Mouse (Mus musculus) hindbrain, embryonic 11.5 days (tissue): Measurements from ENCODE around the gene Raet1d. TPM values are rescaled to one million over a fixed set of nuclear protein-coding genes. Genes with fewer than 3 reads are reported as not detected.
A peak's percentile ranks its signal among the peaks of the same experiment; 100 is the strongest.
"Not testable (repeated sequence)": the region's sequence is repeated elsewhere in the genome, so short reads cannot be mapped to it uniquely, and the experiment has no call there.

Experiments used
- ATAC-seq: fragments of 200-750 bp; cut with Nextera tagmentation; 2 replicates; pipeline ENCODE4 v1.8.0; 2017; ENCODE audit warnings: mild to moderate bottlenecking, moderate TSS enrichment, moderate library complexity; ENCODE audit not compliant: low FRiP score
- DNase-seq: peaks from one replicate; pipeline ENCODE4 v3.0.0-alpha.2; 2015; ENCODE audit warnings: low spot score
- H3K27ac ChIP-seq: fragments of 300-500 bp; sonication (generic); 2 replicates; pipeline ENCODE4 v1.5.1; 2014; ENCODE audit warnings: mild to moderate bottlenecking, low read depth, low read length
- H3K27me3 ChIP-seq: fragments of 300-500 bp; sonication (generic); 2 replicates; pipeline ENCODE4 v1.6.1; 2014; ENCODE audit warnings: mild to moderate bottlenecking, low read length, moderate library complexity, mixed read lengths; ENCODE audit not compliant: control insufficient read depth, insufficient read depth
- H3K36me3 ChIP-seq: fragments of 300-500 bp; sonication (generic); 2 replicates; pipeline ENCODE4 v1.6.1; 2014; ENCODE audit warnings: mild to moderate bottlenecking, low read length, moderate library complexity, mixed read lengths; ENCODE audit not compliant: control insufficient read depth, insufficient read depth
- H3K4me1 ChIP-seq: fragments of 300-500 bp; sonication (generic); replicated peaks from 2 replicates; pipeline ENCODE4 v1.6.1; 2014; ENCODE audit warnings: low read length, mixed read lengths; ENCODE audit not compliant: control insufficient read depth, insufficient read depth
- H3K4me2 ChIP-seq: fragments of 300-500 bp; sonication (generic); replicated peaks from 2 replicates; pipeline ENCODE4 v1.6.1; 2014; ENCODE audit warnings: mild to moderate bottlenecking, low read depth, low read length
- H3K4me3 ChIP-seq: fragments of 300-500 bp; sonication (generic); 2 replicates; pipeline ENCODE4 v1.5.1; 2014; ENCODE audit warnings: low read depth, low read length
- H3K9ac ChIP-seq: fragments of 300-500 bp; sonication (generic); 2 replicates; pipeline ENCODE4 v1.6.1; 2014; ENCODE audit warnings: low read depth, low read length
- H3K9me3 ChIP-seq: fragments of 300-500 bp; sonication (generic); 2 replicates; pipeline ENCODE4 v1.6.1; 2016; ENCODE audit warnings: low read length; ENCODE audit not compliant: control insufficient read depth
- WGBS: fragments of 180-500 bp; shearing (Covaris S2); extraction: QIAGEN DNeasy Blood & Tissue Kit; methylation state at CpG from one replicate; pipeline ENCODE4 v1.1.7; 2014; 5-methylcytosine and 5-hydroxymethylcytosine counted together
- polyA plus RNA-seq: library from polyadenylated mRNA; unstranded; fragments of >200 nt; fragmentation: Nextera tagmentation; extraction: Ambion mirVana; gene quantifications from 2 replicates; pipeline ENCODE4 v1.2.1, GENCODE M21; 2014

Raet1d gene
- 15.6 TPM in 2 replicates for polyA plus RNA-seq

GRCm38 (mm10) chr10:22360252-22360651, at the start of gene Raet1d:
Raet1d (plus strand) TSS chr10:22360552.
- H3K36me3 ChIP-seq, H3K27ac ChIP-seq, H3K4me2 ChIP-seq, DNase-seq, H3K4me3 ChIP-seq, H3K9ac ChIP-seq, H3K27me3 ChIP-seq, H3K9me3 ChIP-seq, ATAC-seq, H3K4me1 ChIP-seq: not testable (repeated sequence)
- WGBS: 78% methylated on average over 3 of the region's 3 CpGs

DNA sequence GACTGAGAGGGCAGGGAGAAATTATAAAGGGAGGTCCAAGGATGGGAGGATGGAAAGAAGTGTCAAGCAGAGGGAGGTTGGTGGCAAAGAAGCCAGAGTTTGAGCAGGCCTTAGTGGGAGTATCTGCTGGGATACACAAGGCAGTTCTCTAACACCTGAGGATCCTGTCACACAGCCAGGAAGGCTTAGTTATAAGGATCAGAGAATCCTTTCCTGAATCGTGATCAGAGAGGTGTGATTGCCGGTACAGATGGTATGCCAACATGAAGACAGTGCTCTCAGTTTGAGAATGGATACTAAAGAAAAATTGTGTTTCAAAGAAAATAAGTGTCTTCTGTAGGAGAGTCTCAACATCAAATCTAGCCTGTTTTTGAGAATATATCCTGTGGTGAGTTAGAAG, 37.5 kb upstream of the Raet1d start:
- Histone ChIP-seq H3K4me3 (no peak overlapping the region), H3K27ac (no peak overlapping the region), H3K4me2 (no peak overlapping the region), H3K36me3 (no peaks in the 10 kb centered on the region), H3K4me1 (no peaks in the 10 kb centered on the region), H3K9me3 (no peaks in the 10 kb centered on the region), H3K27me3 (no peaks in the 10 kb centered on the region), H3K9ac (no peak overlapping the region)
- ATAC-seq (no peak), DNase-seq (no peak)
- WGBS: 94% methylated on average over 2 of the region's 2 CpGs

DNA sequence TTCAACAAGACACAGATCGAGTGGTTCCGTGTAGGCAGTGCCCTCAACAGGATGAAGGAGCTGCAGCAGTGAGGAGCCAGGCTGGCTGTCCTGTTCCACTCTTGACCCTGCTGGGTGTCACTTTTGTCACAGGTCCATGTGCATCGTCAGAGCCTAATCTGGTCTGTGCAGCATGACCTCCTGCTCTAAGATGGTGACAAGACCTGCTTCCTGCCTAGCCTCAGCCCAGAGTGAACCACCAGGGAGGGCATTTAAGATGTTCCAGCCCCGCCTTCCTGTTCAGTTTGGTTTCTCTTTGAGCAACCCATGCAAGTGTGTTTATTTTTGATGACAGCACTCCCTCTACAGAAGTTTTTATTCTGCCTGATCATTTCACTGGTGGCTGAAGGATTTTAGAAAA, 14.6 kb upstream of the Raet1d start:
- not testable (repeated sequence) for ATAC-seq, H3K9me3 ChIP-seq, H3K4me1 ChIP-seq, H3K4me2 ChIP-seq, H3K9ac ChIP-seq, DNase-seq, H3K4me3 ChIP-seq, H3K27me3 ChIP-seq, H3K27ac ChIP-seq, H3K36me3 ChIP-seq
- 80% methylated on average over 4 of the region's 4 CpGs for WGBS

GRCm38 (mm10) chr10:22353548-22354195, 6.7 kb upstream of the Raet1d start:
- not testable (repeated sequence) for H3K4me3 ChIP-seq, DNase-seq, H3K27ac ChIP-seq, H3K27me3 ChIP-seq, ATAC-seq, H3K4me2 ChIP-seq, H3K9ac ChIP-seq, H3K4me1 ChIP-seq, H3K9me3 ChIP-seq, H3K36me3 ChIP-seq
- 74% methylated on average over 5 of the region's 6 CpGs for WGBS

GRCm38 (mm10) chr10:22354196-22354574, 6.2 kb upstream of the Raet1d start:
- H3K9me3 ChIP-seq, ATAC-seq, H3K27me3 ChIP-seq, DNase-seq, H3K4me3 ChIP-seq, H3K4me1 ChIP-seq, H3K27ac ChIP-seq, H3K36me3 ChIP-seq, H3K4me2 ChIP-seq, H3K9ac ChIP-seq: not testable (repeated sequence)
- 91% methylated on average over 2 of the region's 2 CpGs for WGBS

DNA sequence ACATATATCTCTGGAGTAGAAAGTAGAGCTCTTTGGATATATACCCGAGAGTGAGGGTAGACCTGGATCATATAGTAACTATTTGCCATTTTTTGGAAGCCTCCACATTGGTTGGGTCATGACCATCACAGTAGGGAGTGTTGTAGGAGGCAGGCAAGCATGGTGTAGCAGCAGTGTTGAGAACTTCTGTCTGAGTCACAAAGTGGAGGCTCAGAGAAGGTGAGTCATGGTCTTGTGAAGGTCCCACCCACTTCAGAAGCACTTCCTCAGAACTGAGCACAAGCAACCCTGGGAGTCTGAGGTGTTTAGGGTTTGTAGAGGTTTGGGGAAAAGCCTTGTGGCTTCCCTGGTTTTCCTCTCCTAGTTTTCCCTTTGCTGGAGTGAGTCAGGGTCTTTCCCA, 3.0 kb upstream of the Raet1d start:
- not testable (repeated sequence) for H3K27me3 ChIP-seq, H3K4me3 ChIP-seq, H3K9ac ChIP-seq, ATAC-seq, H3K36me3 ChIP-seq, H3K4me2 ChIP-seq, H3K9me3 ChIP-seq, H3K4me1 ChIP-seq, H3K27ac ChIP-seq, DNase-seq
- 86% methylated on average over 1 of the region's 1 CpGs for WGBS

DNA sequence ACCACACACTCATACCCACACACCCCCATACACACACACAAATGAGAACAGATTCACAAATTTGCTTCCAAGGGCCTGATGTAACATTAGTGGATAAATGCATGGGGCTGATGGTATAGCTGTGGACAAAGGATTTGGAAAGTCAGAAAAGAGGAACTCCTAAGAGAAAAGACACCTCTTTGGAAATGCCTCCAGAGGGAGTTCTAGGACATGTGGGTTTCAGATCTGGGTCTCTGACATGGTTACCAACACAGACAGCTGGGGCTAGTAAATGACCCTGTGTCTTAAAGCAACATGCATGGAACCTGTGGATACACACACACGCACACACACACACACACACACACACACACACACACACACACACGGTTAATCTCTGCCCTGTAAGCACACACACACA, 605 bp downstream of the Raet1d start:
- not testable (repeated sequence) for H3K36me3 ChIP-seq, H3K27ac ChIP-seq, H3K4me2 ChIP-seq, ATAC-seq, H3K9ac ChIP-seq, H3K4me1 ChIP-seq, DNase-seq, H3K4me3 ChIP-seq, H3K9me3 ChIP-seq, H3K27me3 ChIP-seq
- 41% methylated on average over 2 of the region's 2 CpGs for WGBS

- peak; percentile 26 for DNase-seq
- H3K4me1 ChIP-seq, H3K27me3 ChIP-seq, H3K27ac ChIP-seq, H3K4me3 ChIP-seq, H3K9me3 ChIP-seq, H3K9ac ChIP-seq, H3K36me3 ChIP-seq: not testable (repeated sequence)
- H3K4me2 ChIP-seq: 0 out of 2 replicates have a peak overlapping the region, but pooled peaks have one; percentile 11
- peak; percentile 87 for ATAC-seq
- WGBS: 0% methylated on average over 6 of the region's 15 CpGs
Observed at GRCm38 (mm10) chr10:22361415-22362352, 1.3 kb downstream of the Raet1d start.

DNA sequence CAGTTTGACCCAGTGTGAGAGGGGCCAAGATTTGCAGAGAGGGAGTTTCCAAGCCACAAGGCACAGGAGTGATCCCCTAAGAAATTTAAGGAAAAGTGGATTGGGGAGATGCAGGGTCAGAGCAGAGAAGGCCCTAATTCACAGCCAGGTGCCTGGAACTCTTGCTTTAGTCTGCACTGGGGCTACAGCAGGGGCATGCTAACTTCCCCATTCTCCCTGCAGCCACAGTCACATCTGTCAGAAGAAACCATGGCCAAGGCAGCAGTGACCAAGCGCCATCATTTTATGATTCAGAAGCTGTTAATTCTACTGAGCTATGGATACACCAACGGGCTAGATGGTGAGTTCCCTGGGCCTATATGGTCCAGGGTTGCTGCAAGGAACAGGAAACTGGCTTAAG, 2.1 kb downstream of the Raet1d start:
- H3K27me3 ChIP-seq, H3K4me3 ChIP-seq, H3K27ac ChIP-seq, DNase-seq, ATAC-seq, H3K9ac ChIP-seq, H3K4me2 ChIP-seq, H3K4me1 ChIP-seq, H3K9me3 ChIP-seq, H3K36me3 ChIP-seq: not testable (repeated sequence)
- WGBS: 94% methylated on average over 2 of the region's 2 CpGs
